Mouse (Mus musculus): ENCODE data around the gene Nktr.

DNA sequence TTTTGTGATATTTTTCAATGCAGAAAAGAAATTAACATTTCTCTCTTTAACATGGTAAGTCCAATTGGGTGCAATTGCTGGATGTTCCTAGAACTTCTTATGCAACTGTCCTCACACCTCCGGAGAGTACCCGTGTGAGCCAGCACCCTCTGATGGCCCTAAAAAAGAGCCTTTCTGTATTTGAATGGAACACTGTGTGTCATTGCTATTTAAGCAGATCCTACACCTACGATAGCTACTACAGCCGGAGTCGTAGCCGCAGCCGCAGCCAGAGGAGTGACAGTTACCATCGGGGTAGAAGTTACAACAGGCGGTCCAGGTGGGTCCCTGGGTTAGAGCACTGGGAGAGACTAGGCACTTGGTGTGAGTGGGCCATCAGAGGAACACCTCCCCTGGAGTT is 33.8 kb downstream of the Nktr start:
- TF ChIP-seq EP300 (IDR thresholded peaks at IDR 0.05) (no peak), CTCF (IDR thresholded peaks at IDR 0.05) (no peak)
